Mouse (Mus musculus) midbrain, embryonic 14.5 days (tissue): ENCODE measurements around the gene Wdr81. TPM values are rescaled to one million over a fixed set of nuclear protein-coding genes. Genes with fewer than 3 reads are reported as not detected.

ENCODE experiments used
- ATAC-seq: fragments of 200-750 bp; cut with Nextera tagmentation; 2 replicates; pipeline ENCODE4 v1.8.0; 2017; ENCODE audit warnings: moderate number of reproducible peaks, moderate library complexity; ENCODE audit not compliant: low FRiP score, low TSS enrichment
- DNase-seq: peaks from one replicate; pipeline ENCODE4 v3.0.0-alpha.2; 2015
- H3K27ac ChIP-seq: fragments of 300-500 bp; sonication (generic); replicated peaks from 2 replicates; pipeline ENCODE4 v1.5.1; 2014; ENCODE audit warnings: mild to moderate bottlenecking, low read depth, low read length, moderate library complexity
- H3K27me3 ChIP-seq: fragments of 300-500 bp; sonication (generic); 2 replicates; pipeline ENCODE4 v1.6.1; 2014; ENCODE audit warnings: low read length, control low read depth, mixed read lengths; ENCODE audit not compliant: control insufficient read depth, insufficient read depth
- H3K36me3 ChIP-seq: fragments of 300-500 bp; sonication (generic); 2 replicates; pipeline ENCODE4 v1.6.1; 2014; ENCODE audit warnings: low read length, control low read depth; ENCODE audit not compliant: control insufficient read depth, insufficient read depth
- H3K4me1 ChIP-seq: fragments of 300-500 bp; sonication (generic); 2 replicates; pipeline ENCODE4 v1.6.1; 2014; ENCODE audit warnings: mild to moderate bottlenecking, antibody characterized with exemption, low read length, control low read depth; ENCODE audit not compliant: control insufficient read depth, insufficient read depth
- H3K4me2 ChIP-seq: fragments of 300-500 bp; sonication (generic); 2 replicates; pipeline ENCODE4 v1.6.1; 2014; ENCODE audit warnings: mild to moderate bottlenecking, low read length, moderate library complexity
- H3K4me3 ChIP-seq: fragments of 300-500 bp; sonication (generic); replicated peaks from 2 replicates; pipeline ENCODE4 v1.5.1; 2014; ENCODE audit warnings: low read depth, low read length
- H3K9ac ChIP-seq: fragments of 300-500 bp; sonication (generic); replicated peaks from 2 replicates; pipeline ENCODE4 v1.6.1; 2014; ENCODE audit warnings: mild to moderate bottlenecking, low read length, moderate library complexity
- H3K9me3 ChIP-seq: fragments of 300-500 bp; sonication (generic); 2 replicates; pipeline ENCODE4 v1.6.1; 2016; ENCODE audit warnings: low read length, control low read depth, mixed read lengths; ENCODE audit not compliant: control insufficient read depth
- WGBS: fragments of 180-500 bp; shearing (Covaris S2); extraction: QIAGEN DNeasy Blood & Tissue Kit; methylation state at CpG from one replicate; pipeline ENCODE4 v1.1.7; 2014; 5-methylcytosine and 5-hydroxymethylcytosine counted together
- polyA plus RNA-seq: library from polyadenylated mRNA; unstranded; fragments of >200 nt; fragmentation: Nextera tagmentation; extraction: Ambion mirVana; gene quantifications from 2 replicates; pipeline ENCODE4 v1.2.1, GENCODE M21; 2014

The Wdr81 gene
- polyA plus RNA-seq, 1 experiment from 2014 or later: 7.4 TPM

- Histone ChIP-seq H3K27me3 (no peaks in the 10 kb centered on the region), H3K4me1 (no peaks in the 10 kb centered on the region), H3K36me3 (0 out of 2 replicates have a peak, but pooled peaks cover 3% of the 10 kb centered on the region), H3K9me3 (0 out of 2 replicates have a peak, but pooled peaks cover 2% of the 10 kb centered on the region), H3K4me3 (no peak overlapping the region), H3K27ac (no peak overlapping the region), H3K9ac (no peak overlapping the region), H3K4me2 (no peak overlapping the region)
- ATAC-seq (no peak), DNase-seq (no peak)
- 95% methylated on average over 6 of the region's 6 CpGs for WGBS
Observed at GRCm38 (mm10) chr11:75404801-75405200, 49.7 kb downstream of the Wdr81 start.

GRCm38 (mm10) chr11:75403301-75404052 is 51.0 kb downstream of the Wdr81 start:
- H3K4me1 ChIP-seq: no peaks in the 10 kb centered on the region
- 0 out of 2 replicates have a peak, but pooled peaks cover 3% of the 10 kb centered on the region for H3K36me3 ChIP-seq
- ATAC-seq (no peak), DNase-seq (no peak)
- no peak overlapping the region for H3K4me3 ChIP-seq
- H3K27me3 ChIP-seq: no peaks in the 10 kb centered on the region
- H3K9ac ChIP-seq: no peak overlapping the region
- 78% methylated on average over 6 of the region's 6 CpGs for WGBS
- 0 out of 2 replicates have a peak, but pooled peaks cover 2% of the 10 kb centered on the region for H3K9me3 ChIP-seq
- no peak overlapping the region for H3K4me2 ChIP-seq
- H3K27ac ChIP-seq: no peak overlapping the region

- Histone ChIP-seq H3K27me3 (no peaks in the 10 kb centered on the region), H3K4me2 (no peak overlapping the region), H3K36me3 (0 out of 2 replicates have a peak, but pooled peaks cover 3% of the 10 kb centered on the region), H3K9ac (no peak overlapping the region), H3K27ac (no peak overlapping the region), H3K4me3 (no peak overlapping the region), H3K9me3 (0 out of 2 replicates have a peak, but pooled peaks cover 2% of the 10 kb centered on the region), H3K4me1 (no peaks in the 10 kb centered on the region)
- DNase-seq: peak; percentile 84
- ATAC-seq: peak; percentile 55; the same call in 1 of the 2 replicates
- 60% methylated on average over 5 of the region's 5 CpGs for WGBS
Observed at GRCm38 (mm10) chr11:75402271-75402690, 52.2 kb downstream of the Wdr81 start.

GRCm38 (mm10) chr11:75400099-75400498 is 54.4 kb downstream of the Wdr81 start:
- DNase-seq (no peak), ATAC-seq (no peak)
- Histone ChIP-seq H3K4me2 (no peak overlapping the region), H3K36me3 (0 out of 2 replicates have a peak, but pooled peaks cover 3% of the 10 kb centered on the region), H3K9ac (no peak overlapping the region), H3K27ac (no peak overlapping the region), H3K9me3 (no peaks in the 10 kb centered on the region), H3K4me3 (no peak overlapping the region), H3K4me1 (no peaks in the 10 kb centered on the region), H3K27me3 (no peaks in the 10 kb centered on the region)
- 46% methylated on average over 9 of the region's 9 CpGs for WGBS

GRCm38 (mm10) chr11:75399411-75399841 is 55.1 kb downstream of the Wdr81 start:
- no peak for ATAC-seq
- no peak overlapping the region for H3K4me2 ChIP-seq
- no peaks in the 10 kb centered on the region for H3K4me1 ChIP-seq
- H3K36me3 ChIP-seq: 0 out of 2 replicates have a peak, but pooled peaks cover 3% of the 10 kb centered on the region
- no peak overlapping the region for H3K4me3 ChIP-seq
- H3K27me3 ChIP-seq: no peaks in the 10 kb centered on the region
- no peak overlapping the region for H3K27ac ChIP-seq
- H3K9me3 ChIP-seq: no peaks in the 10 kb centered on the region
- DNase-seq: no peak
- H3K9ac ChIP-seq: no peak overlapping the region
- 87% methylated on average over 11 of the region's 11 CpGs for WGBS

- DNase-seq: no peak
- H3K27ac ChIP-seq: no peak overlapping the region
- WGBS: 83% methylated on average over 7 of the region's 7 CpGs
Observed at GRCm38 (mm10) chr11:75397452-75397851, 57.1 kb downstream of the Wdr81 start.

GRCm38 (mm10) chr11:75395611-75396010 is 58.9 kb downstream of the Wdr81 start:
- WGBS: 90% methylated on average over 1 of the region's 1 CpGs
- Histone ChIP-seq H3K9ac (no peak overlapping the region), H3K36me3 (no peaks in the 10 kb centered on the region), H3K4me3 (no peak overlapping the region), H3K27me3 (no peaks in the 10 kb centered on the region), H3K4me2 (no peak overlapping the region), H3K4me1 (no peaks in the 10 kb centered on the region), H3K9me3 (no peaks in the 10 kb centered on the region), H3K27ac (no peak overlapping the region)
- DNase-seq (no peak), ATAC-seq (no peak)

More at GRCm38 (mm10) chr11:75397452-75397851, 57.1 kb downstream of the Wdr81 start:
- Histone ChIP-seq H3K4me2 (no peak overlapping the region), H3K27me3 (no peaks in the 10 kb centered on the region), H3K9me3 (no peaks in the 10 kb centered on the region), H3K36me3 (0 out of 2 replicates have a peak, but pooled peaks cover 3% of the 10 kb centered on the region), H3K9ac (no peak overlapping the region), H3K4me1 (no peaks in the 10 kb centered on the region), H3K4me3 (no peak overlapping the region)
- no peak for ATAC-seq
